Mouse (Mus musculus) brown adipose tissue, adult 24 weeks (tissue): ENCODE data around the gene Tmem181a. TPM values are rescaled to one million over a fixed set of nuclear protein-coding genes. Genes with fewer than 3 reads are reported as not detected.
"Not testable (repeated sequence)": the region's sequence is repeated elsewhere in the genome, so short reads cannot be mapped to it uniquely, and the experiment has no call there.

ENCODE experiments used
- H3K27ac ChIP-seq: fragments of 200-500 bp; replicated peaks from 2 replicates; pipeline ENCODE4 v1.5.1; 2012; ENCODE audit warnings: low read depth, mild to moderate bottlenecking, low read length
- H3K4me1 ChIP-seq: fragments of 200-500 bp; 2 replicates; pipeline ENCODE4 v1.6.1; 2012; ENCODE audit warnings: low read length, mixed read lengths; ENCODE audit not compliant: control insufficient read depth, insufficient read depth, insufficient read length
- H3K4me3 ChIP-seq: fragments of 200-500 bp; 2 replicates; pipeline ENCODE4 v1.5.1; 2012; ENCODE audit warnings: low read depth, mild to moderate bottlenecking, low read length, moderate library complexity; ENCODE audit not compliant: insufficient read depth
- polyA plus RNA-seq: library from polyadenylated mRNA; stranded (reverse); fragments of >200 nt; gene quantifications from 2 replicates; pipeline ENCODE4 v1.2.4, GENCODE M21; 2012; ENCODE audit not compliant: missing spikeins, insufficient read depth, insufficient read length

Gene Tmem181a
- polyA plus RNA-seq, 1 experiment, result 4.2 TPM

- H3K27ac ChIP-seq, H3K4me3 ChIP-seq, H3K4me1 ChIP-seq: not testable (repeated sequence)
These were observed 65.1 kb downstream of the Tmem181a start for GRCm38 (mm10) chr17:6321778-6322101.

GRCm38 (mm10) chr17:6325021-6325420, 68.4 kb downstream of the Tmem181a start:
- H3K27ac ChIP-seq, H3K4me1 ChIP-seq, H3K4me3 ChIP-seq: not testable (repeated sequence)

- H3K4me3 ChIP-seq, H3K4me1 ChIP-seq, H3K27ac ChIP-seq: not testable (repeated sequence)
These were observed 68.9 kb downstream of the Tmem181a start for GRCm38 (mm10) chr17:6325543-6325942.

DNA sequence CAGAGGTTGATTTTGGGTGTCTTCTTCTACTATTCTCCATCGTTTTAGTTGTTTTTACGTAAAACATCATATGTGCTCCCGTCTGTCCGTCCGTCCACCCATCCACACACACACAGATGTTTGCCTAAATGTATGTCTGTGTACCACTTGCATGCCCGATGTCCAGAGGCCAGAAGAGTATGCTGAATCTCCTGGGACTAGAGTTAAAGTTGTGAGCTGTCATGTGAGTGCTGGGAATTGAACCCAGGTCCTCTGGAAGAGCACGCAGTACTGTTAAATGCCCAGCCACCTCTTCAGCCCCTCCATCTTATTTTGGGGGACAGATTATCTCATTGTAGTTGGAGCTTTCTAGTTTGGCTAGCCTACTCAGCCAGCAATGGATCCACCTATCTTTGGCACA, 70.9 kb downstream of the Tmem181a start:
- not testable (repeated sequence) for H3K4me3 ChIP-seq, H3K4me1 ChIP-seq, H3K27ac ChIP-seq

GRCm38 (mm10) chr17:6328997-6329396, 72.3 kb downstream of the Tmem181a start:
- not testable (repeated sequence) for H3K4me1 ChIP-seq, H3K4me3 ChIP-seq, H3K27ac ChIP-seq

- H3K4me3 ChIP-seq, H3K27ac ChIP-seq, H3K4me1 ChIP-seq: not testable (repeated sequence)
These were observed 86.1 kb downstream of the Tmem181a start for GRCm38 (mm10) chr17:6342606-6343294.

DNA sequence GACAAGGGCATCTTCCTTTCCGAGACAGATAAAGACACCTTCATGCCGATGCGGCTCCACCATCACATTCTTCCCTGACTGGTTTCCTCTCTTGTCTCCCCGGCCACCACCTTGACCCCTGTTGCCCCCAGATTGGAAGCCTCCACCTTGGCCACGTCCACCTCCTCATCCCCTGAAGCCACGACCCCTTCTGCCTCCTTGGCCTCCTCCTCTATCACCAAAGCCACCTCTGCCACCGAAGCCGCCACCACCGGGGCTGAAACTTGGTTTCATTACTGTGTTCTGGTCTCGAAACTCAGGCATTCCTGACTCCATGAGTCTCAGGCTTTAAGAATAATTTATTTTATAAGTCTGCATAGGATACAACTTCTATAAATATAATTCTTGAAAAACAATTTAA, 98.6 kb downstream of the Tmem181a start:
- not testable (repeated sequence) for H3K27ac ChIP-seq, H3K4me3 ChIP-seq, H3K4me1 ChIP-seq

Other genes starting within 250 kb of the Tmem181a start
- gene Serac1, start 177.1 kb upstream of the Tmem181a start, polyA plus RNA-seq, result 3.9 and 5.0 TPM in 2 replicates
- gene Gtf2h5, start 177.1 kb upstream of the Tmem181a start, polyA plus RNA-seq, result 118 and 149 TPM in 2 replicates
- 27.4 and 37.1 TPM in 2 replicates for gene Tulp4, start 150.4 kb upstream of the Tmem181a start, polyA plus RNA-seq
- gene Dynlt1a, start 60.6 kb downstream of the Tmem181a start, polyA plus RNA-seq, result 2.0 TPM in 1 of 2 replicates, not detected in the other
- 38.4 and 42.7 TPM in 2 replicates for gene Dynlt1b, start 173.3 kb downstream of the Tmem181a start, polyA plus RNA-seq